Comparison of ENCODE assay signal across 14 mouse cellular contexts in the genomic region with DNA sequence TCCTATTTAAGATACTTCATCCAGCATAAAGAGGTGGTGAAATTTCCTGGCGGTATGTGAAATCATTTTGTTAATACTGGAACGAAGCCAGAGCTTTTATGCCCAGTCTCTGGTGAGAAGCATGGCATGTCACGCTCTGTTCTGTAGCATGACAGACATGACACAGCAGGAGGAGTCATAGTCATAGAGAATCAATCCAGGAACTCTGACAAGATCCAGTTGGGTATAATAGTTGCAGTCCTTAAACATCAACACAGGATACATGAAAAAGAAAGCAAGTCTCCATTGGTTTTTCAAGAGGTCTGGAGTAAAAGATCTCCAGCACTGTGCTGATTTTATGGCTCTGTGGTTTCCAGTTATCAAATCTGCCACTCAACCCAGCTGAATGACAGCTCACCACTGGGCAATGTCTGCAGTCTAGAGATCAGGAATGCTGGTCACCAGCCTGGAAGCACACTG.
DNase-seq lines count a peak whose midpoint lies in the region; ATAC-seq and TF ChIP-seq lines count a peak whose summit lies in the region.
"Had no signal": no experiment of that assay in that cellular context is flagged by ENCODE, and none has a peak within 500 bp of the region (broad histone marks: within the 10 kb centered on the region; RNA-seq: fewer than 3 reads in every experiment).

No protein-coding gene starts in this region.

- intact Hi-C loops in heart, postnatal 36 days (cut with DNase I) = no loop called here

- H3K4me1 ChIP-seq in heart, embryonic 16.5 days (ENCODE audit: control insufficient read depth, insufficient read depth, low read length) = peaks cover 2% of the 10 kb centered on the region; the same call in 1 of the 2 replicates
- no peaks in the 10 kb centered on the region for H3K4me1 ChIP-seq in hindbrain, embryonic 12.5 days
- no peaks in the 10 kb centered on the region for H3K4me1 ChIP-seq in midbrain, embryonic 16.5 days (ENCODE audit: control insufficient read depth, insufficient read depth, low read length)
- H3K4me1 ChIP-seq in kidney, embryonic 14.5 days (ENCODE audit: control insufficient read depth, insufficient read depth, low read length) = no peaks in the 10 kb centered on the region
- no peaks in the 10 kb centered on the region for H3K4me1 ChIP-seq in kidney, adult 2 months (ENCODE audit: control insufficient read depth, insufficient read depth, low read length)
- H3K4me1 ChIP-seq: embryonic facial prominence, embryonic 15.5 days had no signal

- no peak for TF ChIP-seq POLR2A in kidney, adult 2 months (IDR thresholded peaks at IDR 0.05; ENCODE audit: low read depth, low read length)

- ATAC-seq in heart, embryonic 16.5 days (replicated peaks; ENCODE audit: extremely low read depth, insufficient read depth, low FRiP score) = 0 out of 2 replicates have a peak, but pooled peaks have one; percentile 52
- ATAC-seq in hindbrain, embryonic 12.5 days (ENCODE audit: low FRiP score) = peak; percentile 86
- ATAC-seq in midbrain, embryonic 16.5 days = peak; percentile 45; the same call in 1 of the 2 replicates
- ATAC-seq in kidney, embryonic 14.5 days (ENCODE audit: low FRiP score, low TSS enrichment) = no peak
- ATAC-seq: lung, postnatal 0 days had no signal

- H3K27me3 ChIP-seq in heart, embryonic 16.5 days (ENCODE audit: control insufficient read depth, insufficient read depth, low read length) = no peaks in the 10 kb centered on the region
- no peaks in the 10 kb centered on the region for H3K27me3 ChIP-seq in hindbrain, embryonic 12.5 days
- no peaks in the 10 kb centered on the region for H3K27me3 ChIP-seq in midbrain, embryonic 16.5 days (ENCODE audit: control insufficient read depth, insufficient read depth, low read depth, low read length)
- no peaks in the 10 kb centered on the region for H3K27me3 ChIP-seq in kidney, embryonic 14.5 days (ENCODE audit: control insufficient read depth, insufficient read depth, low read length)
- H3K27me3 ChIP-seq in kidney, adult 2 months (replicated peaks; ENCODE audit: control insufficient read depth, insufficient read depth, low read length) = no peaks in the 10 kb centered on the region
- H3K27me3 ChIP-seq: embryonic facial prominence, embryonic 15.5 days had no signal

- H3K4me3 ChIP-seq in heart, embryonic 16.5 days (ENCODE audit: low read length) = no peak overlapping the region
- no peak overlapping the region for H3K4me3 ChIP-seq in hindbrain, embryonic 12.5 days
- H3K4me3 ChIP-seq in midbrain, embryonic 16.5 days (ENCODE audit: low read depth, low read length) = no peak overlapping the region
- H3K4me3 ChIP-seq in kidney, embryonic 14.5 days (ENCODE audit: low read length) = no peak overlapping the region
- no peak overlapping the region for H3K4me3 ChIP-seq in kidney, adult 2 months (ENCODE audit: insufficient read depth, low read depth, low read length)
- H3K4me3 ChIP-seq: embryonic facial prominence, embryonic 15.5 days; gastrocnemius, adult 2 months had no signal

- H3K36me3 ChIP-seq in heart, embryonic 16.5 days (ENCODE audit: control insufficient read depth, insufficient read depth) = no peaks in the 10 kb centered on the region
- no peaks in the 10 kb centered on the region for H3K36me3 ChIP-seq in hindbrain, embryonic 12.5 days
- no peaks in the 10 kb centered on the region for H3K36me3 ChIP-seq in midbrain, embryonic 16.5 days (ENCODE audit: control insufficient read depth, insufficient read depth, low read length)
- no peaks in the 10 kb centered on the region for H3K36me3 ChIP-seq in kidney, embryonic 14.5 days (ENCODE audit: control insufficient read depth, insufficient read depth, low read length)
- no peaks in the 10 kb centered on the region for H3K36me3 ChIP-seq in kidney, adult 2 months (ENCODE audit: control insufficient read depth, insufficient read depth, low read length)
- H3K36me3 ChIP-seq: embryonic facial prominence, embryonic 15.5 days had no signal

- TF ChIP-seq CTCF in kidney, adult 2 months (conservative IDR thresholded peaks at IDR 0.05; ENCODE audit: insufficient read depth, insufficient read length, low read depth, low read length) = no peak

- WGBS in heart, embryonic 16.5 days = 33% methylated on average over 3 of the region's 3 CpGs
- 40% methylated on average over 3 of the region's 3 CpGs for WGBS in hindbrain, embryonic 12.5 days
- WGBS in midbrain, embryonic 16.5 days = 20% methylated on average over 3 of the region's 3 CpGs
- 68% methylated on average over 3 of the region's 3 CpGs for whole genome bisulfite sequencing in kidney, embryonic 14.5 days
- 63% methylated on average over 3 of the region's 3 CpGs for WGBS in kidney, adult 2 months

- no peaks in the 10 kb centered on the region for H3K9me3 ChIP-seq in heart, embryonic 16.5 days (replicated peaks; ENCODE audit: control insufficient read depth, low read length)
- no peaks in the 10 kb centered on the region for H3K9me3 ChIP-seq in hindbrain, embryonic 12.5 days (replicated peaks)
- no peaks in the 10 kb centered on the region for H3K9me3 ChIP-seq in midbrain, embryonic 16.5 days (replicated peaks; ENCODE audit: control insufficient read depth, low read length, poor library complexity, severe bottlenecking)
- H3K9me3 ChIP-seq in kidney, embryonic 14.5 days (ENCODE audit: control insufficient read depth, low read length) = no peaks in the 10 kb centered on the region
- H3K9me3 ChIP-seq: embryonic facial prominence, embryonic 15.5 days had no signal

- no peak overlapping the region for H3K4me2 ChIP-seq in heart, embryonic 16.5 days (ENCODE audit: low read depth, low read length)
- H3K4me2 ChIP-seq in hindbrain, embryonic 12.5 days (replicated peaks) = no peak overlapping the region
- no peak overlapping the region for H3K4me2 ChIP-seq in midbrain, embryonic 16.5 days (ENCODE audit: low read length)
- no peak overlapping the region for H3K4me2 ChIP-seq in kidney, embryonic 14.5 days (replicated peaks; ENCODE audit: low read depth, low read length)
- H3K4me2 ChIP-seq: embryonic facial prominence, embryonic 15.5 days had no signal

- no peak overlapping the region for H3K9ac ChIP-seq in heart, embryonic 16.5 days (ENCODE audit: low read length)
- no peak overlapping the region for H3K9ac ChIP-seq in hindbrain, embryonic 12.5 days
- no peak overlapping the region for H3K9ac ChIP-seq in midbrain, embryonic 16.5 days (ENCODE audit: low read depth, low read length)
- H3K9ac ChIP-seq in kidney, embryonic 14.5 days (ENCODE audit: low read depth, low read length) = no peak overlapping the region
- H3K9ac ChIP-seq: embryonic facial prominence, embryonic 15.5 days had no signal

- no peak for DNase-seq in heart, postnatal 36 days
- DNase-seq in adipocyte (ENCODE audit: low spot score) = peak; percentile 30
- DNase-seq in kidney, adult 2 months = no peak
- no peak for DNase-seq in thymus, adult 18-20 months
- DNase-seq: gastrocnemius, adult 2 months; heart, postnatal 10 days; kidney, adult 18-20 months; layer of hippocampus, adult 9-11 months had no signal

- no peak overlapping the region for H3K27ac ChIP-seq in heart, embryonic 16.5 days (ENCODE audit: low read length)
- H3K27ac ChIP-seq in hindbrain, embryonic 12.5 days = no peak overlapping the region
- no peak overlapping the region for H3K27ac ChIP-seq in midbrain, embryonic 16.5 days (ENCODE audit: low read length)
- H3K27ac ChIP-seq in kidney, embryonic 14.5 days (ENCODE audit: low read depth, low read length) = no peak overlapping the region
- H3K27ac ChIP-seq in kidney, adult 2 months (ENCODE audit: insufficient read depth, low read depth, low read length) = no peak overlapping the region
- H3K27ac ChIP-seq: embryonic facial prominence, embryonic 15.5 days; gastrocnemius, adult 2 months had no signal
